Mouse (Mus musculus): Measurements from ENCODE around the gene Tspear. TPM values are rescaled to one million over a fixed set of nuclear protein-coding genes. Genes with fewer than 3 reads are reported as not detected.

The Tspear gene
- polyA plus RNA-seq, 1 experiment from 2014 or later: 1.7 TPM

GRCm38 (mm10) chr10:77811743-77812142 lies 125.4 kb downstream of the Tspear start, which contains the start of gene Gm9507:
TSS of gene Gm9507 (minus strand) at chr10:77811843.
- H3K27ac ChIP-seq: no peak within 1 kb of the TSS
- H3K4me2 ChIP-seq: no peak within 1 kb of the TSS
- H3K4me1 ChIP-seq: no peaks in the 10 kb centered on the region
- no peaks in the 10 kb centered on the region for H3K36me3 ChIP-seq (replicated peaks)
- no peaks in the 10 kb centered on the region for H3K9me3 ChIP-seq
- no peak within 1 kb of the TSS for H3K4me3 ChIP-seq
- ATAC-seq (replicated peaks): no peak
- no peak within 1 kb of the TSS for H3K9ac ChIP-seq
- WGBS: 63% methylated on average over 5 of the region's 5 CpGs
- no peaks in the 10 kb centered on the region for H3K27me3 ChIP-seq (replicated peaks)

GRCm38 (mm10) chr10:77814382-77814781 lies 128.0 kb downstream of the Tspear start, which contains the start of gene Gm2696:
TSS of gene Gm2696 (plus strand) at chr10:77814682.
- H3K9ac ChIP-seq: no peak within 1 kb of the TSS
- no peaks in the 10 kb centered on the region for H3K36me3 ChIP-seq (replicated peaks)
- H3K27ac ChIP-seq: no peak within 1 kb of the TSS
- no peaks in the 10 kb centered on the region for H3K27me3 ChIP-seq (replicated peaks)
- ATAC-seq (replicated peaks): no peak
- no peaks in the 10 kb centered on the region for H3K9me3 ChIP-seq
- peaks cover 3% of the 10 kb centered on the region; the same call in 1 of the 2 replicates for H3K4me1 ChIP-seq
- no peak within 1 kb of the TSS for H3K4me2 ChIP-seq
- H3K4me3 ChIP-seq: no peak within 1 kb of the TSS
- WGBS: 60% methylated on average over 4 of the region's 4 CpGs

GRCm38 (mm10) chr10:77815514-77815913 lies 129.1 kb downstream of the Tspear start:
- WGBS: 31% methylated on average over 5 of the region's 5 CpGs
- Histone ChIP-seq H3K4me2 (no peak overlapping the region), H3K9me3 (no peaks in the 10 kb centered on the region), H3K4me1 (peaks cover 3% of the 10 kb centered on the region; the same call in 1 of the 2 replicates), H3K4me3 (no peak overlapping the region), H3K9ac (no peak overlapping the region), H3K27ac (no peak overlapping the region), H3K27me3 (replicated peaks) (no peaks in the 10 kb centered on the region), H3K36me3 (replicated peaks) (no peaks in the 10 kb centered on the region)
- no peak for ATAC-seq (replicated peaks)

GRCm38 (mm10) chr10:77818523-77818922 lies 132.2 kb downstream of the Tspear start:
- no peak overlapping the region for H3K4me3 ChIP-seq
- no peaks in the 10 kb centered on the region for H3K9me3 ChIP-seq
- no peaks in the 10 kb centered on the region for H3K27me3 ChIP-seq (replicated peaks)
- H3K4me1 ChIP-seq: peaks cover 3% of the 10 kb centered on the region; the same call in 1 of the 2 replicates
- H3K36me3 ChIP-seq (replicated peaks): no peaks in the 10 kb centered on the region
- peak overlapping the region; percentile 34; the same call in 1 of the 2 replicates for H3K27ac ChIP-seq
- no peak overlapping the region for H3K9ac ChIP-seq
- ATAC-seq (replicated peaks): peak; percentile 78
- 99% methylated on average over 4 of the region's 4 CpGs for WGBS
- no peak overlapping the region for H3K4me2 ChIP-seq

GRCm38 (mm10) chr10:77819203-77819602 lies 132.8 kb downstream of the Tspear start:
- 28% methylated on average over 4 of the region's 4 CpGs for WGBS
- Histone ChIP-seq H3K4me3 (no peak overlapping the region), H3K4me2 (peak overlapping the region; percentile 18; the same call in 1 of the 2 replicates), H3K9me3 (no peaks in the 10 kb centered on the region), H3K27ac (peak overlapping the region; percentile 34; the same call in 1 of the 2 replicates), H3K36me3 (replicated peaks) (no peaks in the 10 kb centered on the region), H3K4me1 (peaks cover 3% of the 10 kb centered on the region; the same call in 1 of the 2 replicates), H3K9ac (no peak overlapping the region), H3K27me3 (replicated peaks) (no peaks in the 10 kb centered on the region)
- ATAC-seq (replicated peaks): no peak

- WGBS: 57% methylated on average over 6 of the region's 6 CpGs
- H3K27ac ChIP-seq: no peak within 1 kb of the TSS
- H3K9me3 ChIP-seq: no peaks in the 10 kb centered on the region
- ATAC-seq (replicated peaks): no peak
- no peaks in the 10 kb centered on the region for H3K4me1 ChIP-seq
- H3K27me3 ChIP-seq (replicated peaks): no peaks in the 10 kb centered on the region
- no peaks in the 10 kb centered on the region for H3K36me3 ChIP-seq (replicated peaks)
- no peak within 1 kb of the TSS for H3K9ac ChIP-seq
- H3K4me3 ChIP-seq: no peak within 1 kb of the TSS
- H3K4me2 ChIP-seq: no peak within 1 kb of the TSS
Observed at GRCm38 (mm10) chr10:77826951-77827350, 140.6 kb downstream of the Tspear start, which contains the start of gene Krtap10-4. TSS of gene Krtap10-4 (minus strand) at chr10:77827095.

- no peaks in the 10 kb centered on the region for H3K9me3 ChIP-seq
- no peak within 1 kb of the TSS for H3K27ac ChIP-seq
- no peak for ATAC-seq (replicated peaks)
- H3K27me3 ChIP-seq (replicated peaks): no peaks in the 10 kb centered on the region
- 71% methylated on average over 9 of the region's 9 CpGs for WGBS
- no peak within 1 kb of the TSS for H3K4me3 ChIP-seq
- no peaks in the 10 kb centered on the region for H3K36me3 ChIP-seq (replicated peaks)
- H3K4me2 ChIP-seq: no peak within 1 kb of the TSS
- H3K9ac ChIP-seq: no peak within 1 kb of the TSS
- no peaks in the 10 kb centered on the region for H3K4me1 ChIP-seq
Observed at GRCm38 (mm10) chr10:77835647-77836046, 149.3 kb downstream of the Tspear start, which contains the start of gene Krtap10-10. TSS of gene Krtap10-10 (plus strand) at chr10:77835947.

- 78% methylated on average over 6 of the region's 6 CpGs for WGBS
- H3K36me3 ChIP-seq (replicated peaks): no peaks in the 10 kb centered on the region
- H3K9me3 ChIP-seq: 0 out of 2 replicates have a peak, but pooled peaks cover under 1% of the 10 kb centered on the region
- ATAC-seq (replicated peaks): no peak
- no peaks in the 10 kb centered on the region for H3K27me3 ChIP-seq (replicated peaks)
- H3K9ac ChIP-seq: no peak overlapping the region
- no peak overlapping the region for H3K4me2 ChIP-seq
- no peak overlapping the region for H3K4me3 ChIP-seq
- no peaks in the 10 kb centered on the region for H3K4me1 ChIP-seq
- no peak overlapping the region for H3K27ac ChIP-seq
Observed at GRCm38 (mm10) chr10:77839006-77839405, 152.6 kb downstream of the Tspear start.

- H3K9ac ChIP-seq: no peak within 1 kb of the TSS
- H3K27me3 ChIP-seq (replicated peaks): no peaks in the 10 kb centered on the region
- 73% methylated on average over 3 of the region's 3 CpGs for WGBS
- no peak for ATAC-seq (replicated peaks)
- no peak within 1 kb of the TSS for H3K27ac ChIP-seq
- H3K9me3 ChIP-seq: peaks cover 4% of the 10 kb centered on the region; the same call in 1 of the 2 replicates
- H3K4me2 ChIP-seq: no peak within 1 kb of the TSS
- no peak within 1 kb of the TSS for H3K4me3 ChIP-seq
- H3K4me1 ChIP-seq: no peaks in the 10 kb centered on the region
- H3K36me3 ChIP-seq (replicated peaks): no peaks in the 10 kb centered on the region
Observed at GRCm38 (mm10) chr10:77846503-77846902, 160.1 kb downstream of the Tspear start, which contains the start of gene Gm36176. TSS of gene Gm36176 (plus strand) at chr10:77846803.

- no peak overlapping the region for H3K27ac ChIP-seq
- 15% methylated on average over 2 of the region's 2 CpGs for WGBS
- no peaks in the 10 kb centered on the region for H3K27me3 ChIP-seq (replicated peaks)
- no peaks in the 10 kb centered on the region for H3K36me3 ChIP-seq (replicated peaks)
- ATAC-seq (replicated peaks): no peak
- H3K9me3 ChIP-seq: peaks cover 4% of the 10 kb centered on the region; the same call in 1 of the 2 replicates
- no peak overlapping the region for H3K4me3 ChIP-seq
- no peaks in the 10 kb centered on the region for H3K4me1 ChIP-seq
- no peak overlapping the region for H3K9ac ChIP-seq
- H3K4me2 ChIP-seq: no peak overlapping the region
Observed at GRCm38 (mm10) chr10:77846961-77847360, 160.6 kb downstream of the Tspear start.

- Histone ChIP-seq H3K27ac (no peak overlapping the region), H3K4me1 (no peaks in the 10 kb centered on the region), H3K9me3 (peaks cover 4% of the 10 kb centered on the region; the same call in 1 of the 2 replicates), H3K4me2 (no peak overlapping the region), H3K9ac (no peak overlapping the region), H3K4me3 (no peak overlapping the region), H3K36me3 (replicated peaks) (no peaks in the 10 kb centered on the region), H3K27me3 (replicated peaks) (no peaks in the 10 kb centered on the region)
- 75% methylated on average over 2 of the region's 2 CpGs for WGBS
- no peak for ATAC-seq (replicated peaks)
Observed at GRCm38 (mm10) chr10:77847538-77847937, 161.2 kb downstream of the Tspear start.

GRCm38 (mm10) chr10:77852559-77852958 lies 166.2 kb downstream of the Tspear start, which contains the start of gene Gm10318:
TSS of gene Gm10318 (plus strand) at chr10:77852859.
- Histone ChIP-seq H3K27me3 (replicated peaks) (no peaks in the 10 kb centered on the region), H3K9ac (no peak within 1 kb of the TSS), H3K4me1 (no peaks in the 10 kb centered on the region), H3K4me2 (no peak within 1 kb of the TSS), H3K9me3 (no peaks in the 10 kb centered on the region), H3K27ac (no peak within 1 kb of the TSS), H3K4me3 (no peak within 1 kb of the TSS), H3K36me3 (replicated peaks) (no peaks in the 10 kb centered on the region)
- ATAC-seq (replicated peaks): no peak
- WGBS: 70% methylated on average over 9 of the region's 9 CpGs

GRCm38 (mm10) chr10:77861675-77862074 lies 175.3 kb downstream of the Tspear start, which contains the start of gene Gm3285:
TSS of gene Gm3285 (plus strand) at chr10:77861975.
- ATAC-seq (replicated peaks): no peak
- no peak within 1 kb of the TSS for H3K27ac ChIP-seq

More at GRCm38 (mm10) chr10:77861675-77862074, 175.3 kb downstream of the Tspear start, which contains the start of gene Gm3285:
- Histone ChIP-seq H3K9ac (no peak within 1 kb of the TSS), H3K4me1 (no peaks in the 10 kb centered on the region), H3K4me3 (no peak within 1 kb of the TSS), H3K36me3 (replicated peaks) (no peaks in the 10 kb centered on the region), H3K4me2 (no peak within 1 kb of the TSS), H3K27me3 (replicated peaks) (no peaks in the 10 kb centered on the region), H3K9me3 (no peaks in the 10 kb centered on the region)
- WGBS: 47% methylated on average over 7 of the region's 7 CpGs
